Mouse (Mus musculus) embryonic facial prominence, embryonic 11.5 days (tissue): ENCODE results near the gene Gm40460. TPM values are rescaled to one million over a fixed set of nuclear protein-coding genes. Genes with fewer than 3 reads are reported as not detected.
"Not testable (repeated sequence)": the region's sequence is repeated elsewhere in the genome, so short reads cannot be mapped to it uniquely, and the experiment has no call there.

Source experiments
- ATAC-seq: fragments of 200-750 bp; cut with Nextera tagmentation; replicated peaks from 2 replicates; pipeline ENCODE4 v1.8.0; 2017; ENCODE audit warnings: low read depth; ENCODE audit not compliant: insufficient number of reproducible peaks, low FRiP score, low TSS enrichment
- DNase-seq: peaks from one replicate; pipeline ENCODE4 v3.0.0-alpha.2; 2015; ENCODE audit warnings: low spot score
- H3K27ac ChIP-seq: fragments of 300-500 bp; sonication (generic); replicated peaks from 2 replicates; pipeline ENCODE4 v1.5.1; 2014; ENCODE audit warnings: mild to moderate bottlenecking, low read depth, low read length, control low read depth
- H3K27me3 ChIP-seq: fragments of 300-500 bp; sonication (generic); 2 replicates; pipeline ENCODE4 v1.6.1; 2014; ENCODE audit warnings: mild to moderate bottlenecking, low read length, moderate library complexity, mixed read lengths; ENCODE audit not compliant: control insufficient read depth, insufficient read depth
- H3K36me3 ChIP-seq: fragments of 300-500 bp; sonication (generic); replicated peaks from 2 replicates; pipeline ENCODE4 v1.6.1; 2014; ENCODE audit warnings: low read depth, mild to moderate bottlenecking, low read length, moderate library complexity, mixed read lengths; ENCODE audit not compliant: control insufficient read depth, insufficient read depth
- H3K4me1 ChIP-seq: fragments of 300-500 bp; sonication (generic); 2 replicates; pipeline ENCODE4 v1.6.1; 2014; ENCODE audit warnings: low read length, mixed read lengths; ENCODE audit not compliant: control insufficient read depth, insufficient read depth
- H3K4me2 ChIP-seq: fragments of 300-500 bp; sonication (generic); 2 replicates; pipeline ENCODE4 v1.6.1; 2014; ENCODE audit warnings: low read depth, mild to moderate bottlenecking, control low read depth, low read length, moderate library complexity
- H3K4me3 ChIP-seq: fragments of 300-500 bp; sonication (generic); 2 replicates; pipeline ENCODE4 v1.5.1; 2014; ENCODE audit warnings: low read depth, low read length, control low read depth
- H3K9ac ChIP-seq: fragments of 300-500 bp; sonication (generic); replicated peaks from 2 replicates; pipeline ENCODE4 v1.6.1; 2014; ENCODE audit warnings: mild to moderate bottlenecking, control low read depth, low read length
- H3K9me3 ChIP-seq: fragments of 300-500 bp; sonication (generic); replicated peaks from 2 replicates; pipeline ENCODE4 v1.6.1; 2016; ENCODE audit warnings: mild to moderate bottlenecking, low read length, inconsistent platforms, mixed read lengths; ENCODE audit not compliant: control insufficient read depth
- WGBS: fragments of 180-500 bp; shearing (Covaris S2); extraction: QIAGEN DNeasy Blood & Tissue Kit; methylation state at CpG from one replicate; pipeline ENCODE4 v1.1.7; 2014; 5-methylcytosine and 5-hydroxymethylcytosine counted together
- polyA plus RNA-seq: library from polyadenylated mRNA; unstranded; fragments of >200 nt; fragmentation: Nextera tagmentation; extraction: Ambion mirVana; gene quantifications from 2 replicates; pipeline ENCODE4 v1.2.1, GENCODE M21; 2014

Gene Gm40460
- polyA plus RNA-seq, 1 experiment from 2014 or later = not detected

DNA sequence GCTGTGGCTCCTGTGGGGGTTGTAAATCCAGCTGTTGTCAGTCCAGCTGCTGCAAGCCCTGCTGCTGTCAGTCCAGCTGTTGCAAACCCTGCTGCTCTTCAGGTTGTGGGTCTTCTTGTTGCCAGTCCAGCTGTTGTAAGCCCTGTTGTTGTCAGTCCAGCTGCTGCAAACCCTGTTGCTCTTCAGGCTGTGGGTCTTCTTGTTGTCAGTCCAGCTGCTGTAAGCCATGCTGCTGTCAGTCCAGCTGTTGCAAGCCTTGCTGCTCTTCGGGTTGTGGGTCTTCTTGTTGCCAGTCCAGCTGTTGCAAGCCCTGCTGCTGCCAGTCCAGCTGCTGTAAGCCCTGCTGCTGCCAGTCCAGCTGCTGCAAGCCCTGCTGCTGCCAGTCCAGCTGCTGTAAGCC lies 28.7 kb downstream of the Gm40460 start:
- H3K27me3 ChIP-seq, H3K9ac ChIP-seq, H3K4me1 ChIP-seq, DNase-seq, H3K9me3 ChIP-seq, H3K27ac ChIP-seq, H3K4me2 ChIP-seq, H3K36me3 ChIP-seq, ATAC-seq, H3K4me3 ChIP-seq: not testable (repeated sequence)
- WGBS = 80% methylated on average over 1 of the region's 1 CpGs

DNA sequence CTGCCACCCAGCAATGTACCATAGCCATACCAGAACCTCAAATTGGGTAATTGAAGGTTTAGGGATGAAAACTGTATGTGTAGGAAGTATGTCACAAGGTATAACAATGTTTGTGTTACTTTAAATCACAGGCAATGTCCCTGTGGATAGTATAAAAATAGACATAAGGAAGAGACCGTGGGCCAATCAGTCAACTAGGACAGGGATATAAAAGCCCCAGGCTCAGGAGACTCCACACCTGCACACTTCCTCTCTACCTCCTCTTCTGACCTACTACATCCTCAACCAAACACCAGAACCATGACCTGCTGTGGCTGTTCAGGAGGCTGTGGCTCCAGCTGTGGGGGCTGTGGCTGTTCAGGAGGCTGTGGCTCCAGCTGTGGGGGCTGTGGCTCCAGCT lies 29.3 kb downstream of the Gm40460 start, which contains the start of gene Gm7579:
TSS of gene Gm7579 (plus strand) at position 301 of the 400 bp plus-strand sequence.
- no peak within 1 kb of the TSS for H3K4me2 ChIP-seq
- ATAC-seq (no peak), DNase-seq (no peak)
- no peaks in the 10 kb centered on the region for H3K27me3 ChIP-seq
- H3K36me3 ChIP-seq = no peaks in the 10 kb centered on the region
- no peak within 1 kb of the TSS for H3K9ac ChIP-seq
- 63% methylated on average over 1 of the region's 1 CpGs for WGBS
- H3K9me3 ChIP-seq = no peaks in the 10 kb centered on the region
- H3K27ac ChIP-seq = no peak within 1 kb of the TSS
- H3K4me3 ChIP-seq = no peak within 1 kb of the TSS
- no peaks in the 10 kb centered on the region for H3K4me1 ChIP-seq

DNA sequence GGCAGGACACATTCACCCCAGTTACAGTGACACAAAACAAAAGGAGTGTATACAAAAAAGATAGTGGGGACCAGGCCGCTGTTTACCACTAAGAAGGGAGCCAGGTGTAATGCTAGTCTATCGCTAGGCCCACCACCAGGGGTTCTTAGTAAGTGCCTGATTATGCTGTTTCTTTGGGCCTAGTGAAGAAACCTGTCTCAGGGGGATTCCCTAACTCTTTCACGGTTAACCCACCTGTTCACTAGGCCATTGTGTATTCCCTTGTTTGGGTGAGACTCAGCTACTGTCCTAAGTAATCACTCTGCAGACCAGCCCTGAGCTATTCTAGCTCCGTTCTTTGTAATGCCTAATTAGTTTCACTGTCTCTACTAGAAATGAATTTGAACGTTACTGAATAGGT lies 34.0 kb downstream of the Gm40460 start:
- DNase-seq, H3K4me2 ChIP-seq, H3K27me3 ChIP-seq, H3K36me3 ChIP-seq, H3K9ac ChIP-seq, H3K4me3 ChIP-seq, H3K9me3 ChIP-seq, H3K4me1 ChIP-seq, ATAC-seq, H3K27ac ChIP-seq: not testable (repeated sequence)
- WGBS = 78% methylated on average over 5 of the region's 5 CpGs

GRCm38 (mm10) chr7:142205488-142205887 lies 35.4 kb downstream of the Gm40460 start:
- Histone ChIP-seq H3K4me1 (no peaks in the 10 kb centered on the region), H3K9ac (no peak overlapping the region), H3K4me2 (no peak overlapping the region), H3K27me3 (no peaks in the 10 kb centered on the region), H3K4me3 (no peak overlapping the region), H3K9me3 (no peaks in the 10 kb centered on the region), H3K36me3 (no peaks in the 10 kb centered on the region), H3K27ac (no peak overlapping the region)
- DNase-seq (no peak), ATAC-seq (no peak)

- H3K4me1 ChIP-seq = no peaks in the 10 kb centered on the region
- H3K4me3 ChIP-seq = no peak within 1 kb of the TSS
- no peaks in the 10 kb centered on the region for H3K9me3 ChIP-seq
- no peaks in the 10 kb centered on the region for H3K36me3 ChIP-seq
- DNase-seq = no peak
- no peak within 1 kb of the TSS for H3K9ac ChIP-seq
- H3K27ac ChIP-seq = no peak within 1 kb of the TSS
- ATAC-seq = no peak
- WGBS = 73% methylated on average over 1 of the region's 1 CpGs
- no peaks in the 10 kb centered on the region for H3K27me3 ChIP-seq
- no peak within 1 kb of the TSS for H3K4me2 ChIP-seq
Measured at GRCm38 (mm10) chr7:142201064-142201463, 39.8 kb downstream of the Gm40460 start, which contains the start of gene Krtap5-3. TSS of gene Krtap5-3 (plus strand) at chr7:142201364.

- H3K27ac ChIP-seq = no peak overlapping the region
- H3K4me2 ChIP-seq = no peak overlapping the region
- H3K9ac ChIP-seq = no peak overlapping the region
- H3K4me3 ChIP-seq = no peak overlapping the region
- DNase-seq = no peak
- no peaks in the 10 kb centered on the region for H3K36me3 ChIP-seq
- H3K4me1 ChIP-seq = no peaks in the 10 kb centered on the region
- ATAC-seq = no peak
- no peaks in the 10 kb centered on the region for H3K9me3 ChIP-seq
- 89% methylated on average over 2 of the region's 2 CpGs for WGBS
- H3K27me3 ChIP-seq = no peaks in the 10 kb centered on the region
Measured at GRCm38 (mm10) chr7:142198748-142199147, 42.1 kb downstream of the Gm40460 start.

Other genes with a start within 250 kb of the Gm40460 start
- gene Mob2, start 180.0 kb downstream of the Gm40460 start, polyA plus RNA-seq = 60.2 and 62.9 TPM in 2 replicates
- gene Dusp8, start 145.2 kb downstream of the Gm40460 start, polyA plus RNA-seq = 3.6 and 4.2 TPM in 2 replicates
- not detected in 2 replicates for gene Gm45618, start 120.3 kb downstream of the Gm40460 start, polyA plus RNA-seq
- not detected in 2 replicates for gene Gm39115, start 105.0 kb downstream of the Gm40460 start, polyA plus RNA-seq
- not detected in 2 replicates for gene Gm45337, start 96.5 kb downstream of the Gm40460 start, polyA plus RNA-seq
- gene Gm29735, start 84.0 kb downstream of the Gm40460 start, polyA plus RNA-seq = not detected in 2 replicates
- gene Gm4553, start 75.3 kb downstream of the Gm40460 start, polyA plus RNA-seq = not detected in 2 replicates
- not detected in 2 replicates for gene Krtap5-2, start 65.1 kb downstream of the Gm40460 start, polyA plus RNA-seq
- gene Gm10153, start 50.7 kb downstream of the Gm40460 start, polyA plus RNA-seq = not detected in 2 replicates
- not detected in 2 replicates for gene Krtap5-3, start 39.7 kb downstream of the Gm40460 start, polyA plus RNA-seq
- not detected in 2 replicates for gene Gm7579, start 29.2 kb downstream of the Gm40460 start, polyA plus RNA-seq
- gene Krtap5-5, start 11.1 kb downstream of the Gm40460 start, polyA plus RNA-seq = not detected in 2 replicates
- not detected in 2 replicates for gene Gm2431, start 17.3 kb upstream of the Gm40460 start, polyA plus RNA-seq
- gene Gm4559, start 33.3 kb upstream of the Gm40460 start, polyA plus RNA-seq = not detected in 2 replicates
- gene Krtap5-1, start 56.0 kb upstream of the Gm40460 start, polyA plus RNA-seq = not detected in 2 replicates
- gene Krtap5-4, start 62.5 kb upstream of the Gm40460 start, polyA plus RNA-seq = 0.20 TPM in 1 of 2 replicates, not detected in the other
- gene Ifitm10, start 132.7 kb upstream of the Gm40460 start, polyA plus RNA-seq = 0.97 and 1.9 TPM in 2 replicates
- 2.0 TPM in 1 of 2 replicates, not detected in the other for gene Gm49369, start 141.6 kb upstream of the Gm40460 start, polyA plus RNA-seq
- gene Ctsd, start 147.0 kb upstream of the Gm40460 start, polyA plus RNA-seq = 163 and 197 TPM in 2 replicates
- gene Syt8, start 193.8 kb upstream of the Gm40460 start, polyA plus RNA-seq = 0.52 TPM in 1 of 2 replicates, not detected in the other
- gene Tnni2, start 200.7 kb upstream of the Gm40460 start, polyA plus RNA-seq = 1.4 and 2.7 TPM in 2 replicates
- 23.3 and 23.7 TPM in 2 replicates for gene Lsp1, start 219.7 kb upstream of the Gm40460 start, polyA plus RNA-seq